Mouse (Mus musculus) E14TG2a.4 (cell line): Measurements from ENCODE around the gene Gucd1.
A peak's percentile ranks its signal among the peaks of the same experiment; 100 is the strongest.

Experiments used
- CTCF ChIP-seq: conservative IDR thresholded peaks from 2 replicates; pipeline ENCODE4 v1.5.1; 2014; ENCODE audit warnings: low read length
- POU5F1 ChIP-seq: IDR thresholded peaks from 2 replicates; pipeline ENCODE4 v1.6.1; 2014; ENCODE audit warnings: low read length, borderline replicate concordance

- peak; percentile 72 for TF ChIP-seq CTCF
- no peak for TF ChIP-seq POU5F1
These were observed 81.1 kb downstream of the Gucd1 start for GRCm38 (mm10) chr10:75436604-75437217.
